Mouse (Mus musculus): ENCODE results near the gene Bcor.

- no peak for TF ChIP-seq FLI1 (IDR thresholded peaks at IDR 0.05; ENCODE audit: low read length)
- no peak for TF ChIP-seq GATA1 (IDR thresholded peaks at IDR 0.05; ENCODE audit: borderline replicate concordance, low read length)
These were observed 151.1 kb downstream of the Bcor start for GRCm38 (mm10) chrX:12009046-12009445.
